Mouse (Mus musculus) hindbrain, embryonic 15.5 days (tissue): ENCODE results near the gene Rora. TPM values are rescaled to one million over a fixed set of nuclear protein-coding genes. Genes with fewer than 3 reads are reported as not detected.
A peak's percentile ranks its signal among the peaks of the same experiment; 100 is the strongest.

ENCODE experiments used
- ATAC-seq: fragments of 200-750 bp; cut with Nextera tagmentation; 2 replicates; pipeline ENCODE4 v1.8.0; 2017; ENCODE audit warnings: low read depth, moderate number of reproducible peaks, moderate TSS enrichment; ENCODE audit not compliant: low FRiP score
- H3K27ac ChIP-seq: fragments of 300-500 bp; sonication (generic); replicated peaks from 2 replicates; pipeline ENCODE4 v1.5.1; 2015; ENCODE audit warnings: mild to moderate bottlenecking, inconsistent platforms
- H3K27me3 ChIP-seq: fragments of 300-500 bp; sonication (generic); 2 replicates; pipeline ENCODE4 v1.6.1; 2015; ENCODE audit warnings: control low read depth, inconsistent platforms
- H3K36me3 ChIP-seq: fragments of 300-500 bp; sonication (generic); 2 replicates; pipeline ENCODE4 v1.6.1; 2015; ENCODE audit warnings: control low read depth, inconsistent platforms
- H3K4me1 ChIP-seq: fragments of 300-500 bp; sonication (generic); replicated peaks from 2 replicates; pipeline ENCODE4 v1.6.1; 2015; ENCODE audit warnings: control low read depth, inconsistent platforms
- H3K4me2 ChIP-seq: fragments of 300-500 bp; sonication (generic); 2 replicates; pipeline ENCODE4 v1.6.1; 2015; ENCODE audit warnings: moderate library complexity, mild to moderate bottlenecking, inconsistent platforms
- H3K4me3 ChIP-seq: fragments of 300-500 bp; sonication (generic); 2 replicates; pipeline ENCODE4 v1.5.1; 2015; ENCODE audit warnings: mild to moderate bottlenecking, inconsistent platforms
- H3K9ac ChIP-seq: fragments of 300-500 bp; sonication (generic); 2 replicates; pipeline ENCODE4 v1.6.1; 2015; ENCODE audit warnings: inconsistent platforms
- H3K9me3 ChIP-seq: fragments of 300-500 bp; sonication (generic); 2 replicates; pipeline ENCODE4 v1.6.1; 2016; ENCODE audit warnings: control low read depth, inconsistent platforms
- WGBS: fragments of 180-500 bp; shearing (Covaris S2); methylation state at CpG from one replicate; pipeline ENCODE4 v1.1.7; 2015; 5-methylcytosine and 5-hydroxymethylcytosine counted together
- polyA plus RNA-seq: library from polyadenylated mRNA; unstranded; fragments of >200 nt; fragmentation: Nextera tagmentation; extraction: Ambion mirVana; gene quantifications from 2 replicates; pipeline ENCODE4 v1.2.1, GENCODE M21; 2015

Rora gene
- polyA plus RNA-seq, 1 experiment from 2014 or later: 48.5 TPM

DNA sequence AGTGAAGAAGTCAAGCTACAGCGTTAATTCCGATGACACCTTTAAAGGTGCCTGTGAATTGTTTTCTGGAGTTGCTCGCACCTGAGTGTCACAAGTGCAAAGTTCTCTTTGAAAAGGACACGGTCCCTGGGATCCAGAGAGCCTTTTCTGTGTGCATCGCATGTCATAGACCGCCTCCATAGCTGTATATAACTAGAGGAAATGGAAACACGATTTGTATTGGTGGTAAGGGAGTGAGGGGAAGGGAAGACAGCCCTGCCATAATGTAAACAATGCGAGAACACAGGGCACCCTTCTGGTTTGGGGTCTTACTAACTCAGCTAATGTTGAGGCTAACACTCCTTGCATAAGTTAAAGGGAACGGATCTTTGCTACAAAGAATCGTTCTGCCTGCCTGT is 744.9 kb downstream of the Rora start:
- ATAC-seq: peak; percentile 47; the same call in 1 of the 2 replicates
- peaks cover 8% of the 10 kb centered on the region for H3K4me1 ChIP-seq
- no peaks in the 10 kb centered on the region for H3K36me3 ChIP-seq
- no peaks in the 10 kb centered on the region for H3K9me3 ChIP-seq
- H3K4me3 ChIP-seq: peak overlapping the region; percentile 63
- WGBS: 21% methylated on average over 10 of the region's 10 CpGs
- H3K27ac ChIP-seq: peak overlapping the region; percentile 91
- peak overlapping the region; percentile 84 for H3K4me2 ChIP-seq
- no peaks in the 10 kb centered on the region for H3K27me3 ChIP-seq
- peak overlapping the region; percentile 73 for H3K9ac ChIP-seq

DNA sequence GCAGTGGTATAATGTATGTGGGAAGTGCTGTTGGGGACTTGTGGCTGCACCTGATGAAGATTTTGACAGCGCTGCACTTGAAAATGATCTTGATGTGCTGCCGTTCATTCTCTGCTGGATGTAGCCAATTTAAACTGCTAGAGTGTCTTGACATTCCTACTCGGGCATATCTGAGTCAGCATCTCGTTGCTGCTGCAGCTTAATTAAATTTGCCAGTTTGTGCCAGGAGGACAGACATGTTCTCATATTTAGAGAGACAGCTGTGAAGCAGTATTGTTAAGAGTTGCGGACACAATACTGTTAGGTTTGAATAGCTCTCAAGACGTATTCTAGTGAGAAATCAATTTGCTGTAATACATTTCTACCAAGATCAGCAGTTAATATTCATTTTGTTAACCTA is 751.1 kb downstream of the Rora start:
- H3K27me3 ChIP-seq: no peaks in the 10 kb centered on the region
- no peak overlapping the region for H3K4me3 ChIP-seq
- H3K9ac ChIP-seq: no peak overlapping the region
- 66% methylated on average over 6 of the region's 6 CpGs for WGBS
- H3K9me3 ChIP-seq: no peaks in the 10 kb centered on the region
- H3K4me1 ChIP-seq: no peaks in the 10 kb centered on the region
- H3K27ac ChIP-seq: no peak overlapping the region
- H3K4me2 ChIP-seq: no peak overlapping the region
- no peak for ATAC-seq
- no peaks in the 10 kb centered on the region for H3K36me3 ChIP-seq

DNA sequence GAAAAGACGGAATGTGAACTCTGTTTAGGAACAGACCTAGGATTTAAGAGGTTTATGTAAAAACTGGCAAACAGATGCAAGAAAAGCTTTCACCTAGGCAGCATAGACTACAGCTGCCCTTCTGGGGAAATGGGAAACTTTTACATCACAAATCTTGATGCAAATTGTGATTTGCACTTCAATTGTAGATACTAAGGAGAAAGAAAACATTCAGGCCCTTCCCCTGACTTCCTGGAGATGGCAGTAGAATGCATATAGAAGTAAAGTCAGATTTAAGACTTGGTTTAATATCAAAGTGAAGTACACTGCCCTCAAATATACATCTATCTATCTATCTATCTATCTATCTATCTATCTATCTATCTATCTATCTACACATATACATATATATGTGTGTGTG is 765.9 kb downstream of the Rora start:
- Histone ChIP-seq H3K4me3 (no peak overlapping the region), H3K27ac (no peak overlapping the region), H3K9ac (no peak overlapping the region), H3K4me2 (no peak overlapping the region), H3K4me1 (no peaks in the 10 kb centered on the region), H3K36me3 (peaks cover 19% of the 10 kb centered on the region), H3K9me3 (no peaks in the 10 kb centered on the region), H3K27me3 (no peaks in the 10 kb centered on the region)
- ATAC-seq: no peak
- 94% methylated on average over 1 of the region's 1 CpGs for WGBS

DNA sequence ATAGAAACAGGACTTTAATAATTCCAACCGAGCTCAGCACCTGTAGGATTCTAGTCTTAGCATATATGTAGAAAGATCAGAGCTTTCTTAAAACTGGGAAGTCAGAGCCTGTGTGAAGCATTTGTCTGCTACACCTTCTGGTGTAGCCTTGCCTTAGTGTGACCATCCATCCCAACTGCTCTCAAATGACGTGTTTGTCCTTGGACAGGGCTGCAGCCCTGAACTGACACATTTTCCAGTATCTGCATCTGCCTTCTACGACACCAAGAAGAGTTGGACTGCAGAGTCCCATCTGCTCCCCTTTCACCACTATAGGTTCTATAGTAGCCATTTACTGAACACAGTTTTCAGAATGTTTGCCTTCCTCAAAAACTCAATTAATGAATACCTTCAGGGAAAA is 776.9 kb downstream of the Rora start:
- Histone ChIP-seq H3K36me3 (peaks cover 11% of the 10 kb centered on the region; the same call in 1 of the 2 replicates), H3K27me3 (no peaks in the 10 kb centered on the region), H3K9ac (no peak overlapping the region), H3K9me3 (no peaks in the 10 kb centered on the region), H3K4me3 (no peak overlapping the region), H3K27ac (no peak overlapping the region), H3K4me1 (peaks cover 9% of the 10 kb centered on the region; the same call in 1 of the 2 replicates), H3K4me2 (no peak overlapping the region)
- no peak for ATAC-seq
- WGBS: 81% methylated on average over 3 of the region's 3 CpGs

DNA sequence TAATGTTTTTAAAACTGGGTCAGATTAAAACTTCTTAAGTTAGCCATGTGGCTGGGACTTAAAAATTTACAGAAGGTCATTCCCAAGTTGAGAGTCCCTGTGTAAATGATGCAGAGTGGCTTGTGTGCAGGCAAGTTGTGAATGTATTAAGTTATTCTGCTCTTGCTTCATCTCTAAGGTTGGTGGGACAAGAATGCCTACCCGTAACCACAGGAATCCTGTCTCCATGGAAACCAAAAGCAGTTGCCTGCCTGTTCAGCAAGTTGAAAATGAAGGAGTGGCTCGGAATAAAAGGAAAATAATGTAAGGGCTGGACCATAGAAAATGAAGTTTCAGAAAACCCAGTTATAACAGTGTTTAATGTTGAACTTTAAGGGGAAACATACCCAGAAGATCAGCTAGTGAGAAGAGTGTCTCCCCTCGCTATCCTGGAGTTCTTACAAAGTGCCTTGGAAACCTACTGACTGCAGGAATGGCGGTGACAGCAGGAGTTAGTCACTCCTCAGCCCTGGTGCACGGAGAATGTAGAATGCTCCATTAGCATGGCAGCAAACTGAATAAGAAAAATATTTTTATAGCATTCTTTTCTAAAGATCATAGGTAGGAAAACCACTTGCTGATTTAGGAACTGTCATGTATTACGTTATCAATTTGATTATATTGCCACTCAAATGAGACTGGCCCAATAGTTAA is 778.4 kb downstream of the Rora start:
- Histone ChIP-seq H3K36me3 (peaks cover 5% of the 10 kb centered on the region; the same call in 1 of the 2 replicates), H3K9me3 (no peaks in the 10 kb centered on the region), H3K4me1 (peaks cover 9% of the 10 kb centered on the region; the same call in 1 of the 2 replicates), H3K27me3 (no peaks in the 10 kb centered on the region), H3K4me3 (no peak overlapping the region), H3K9ac (no peak overlapping the region), H3K4me2 (no peak overlapping the region), H3K27ac (no peak overlapping the region)
- WGBS: 18% methylated on average over 6 of the region's 6 CpGs
- no peak for ATAC-seq

DNA sequence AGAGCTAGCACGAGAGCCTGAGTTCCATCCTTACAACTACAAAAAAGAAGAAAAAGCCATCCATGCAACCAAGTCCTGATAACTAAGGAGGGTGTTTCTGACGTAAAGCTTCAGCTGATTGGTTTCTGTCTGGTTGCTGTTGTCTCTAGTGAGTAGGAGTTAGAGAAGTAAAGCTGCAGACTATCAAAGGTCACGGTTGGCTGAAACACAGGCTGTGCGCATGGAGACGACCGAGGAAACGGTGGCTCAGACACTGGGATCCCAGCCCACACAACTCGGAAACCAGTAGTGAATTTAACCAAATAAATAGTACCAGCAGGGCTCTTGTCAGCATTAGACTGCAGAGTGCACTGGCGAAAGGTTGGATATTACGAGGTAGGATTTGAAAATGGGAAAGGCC is 781.6 kb downstream of the Rora start:
- H3K27ac ChIP-seq: no peak overlapping the region
- ATAC-seq: no peak

DNA sequence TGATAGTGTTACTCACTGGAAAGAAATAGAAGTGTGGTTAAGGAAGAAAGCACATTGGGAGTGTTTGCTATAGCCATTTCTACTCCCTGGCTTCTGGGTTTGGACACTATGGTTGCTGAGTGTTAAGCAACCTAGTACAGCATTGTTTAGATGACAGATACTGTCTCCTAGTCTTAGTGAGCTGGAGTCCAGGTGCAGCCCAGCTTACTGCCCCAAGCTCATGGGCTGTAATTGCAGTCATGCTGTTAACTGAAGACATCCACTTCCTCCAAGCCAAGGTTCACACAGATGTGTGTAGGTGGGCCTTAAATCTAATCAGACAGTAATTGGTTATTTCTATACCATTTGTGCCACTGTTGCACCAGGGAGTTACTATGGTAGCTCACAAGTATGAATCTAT is 782.1 kb downstream of the Rora start:
- Histone ChIP-seq H3K9me3 (no peaks in the 10 kb centered on the region), H3K27ac (no peak overlapping the region), H3K9ac (no peak overlapping the region), H3K36me3 (no peaks in the 10 kb centered on the region), H3K27me3 (no peaks in the 10 kb centered on the region), H3K4me2 (no peak overlapping the region), H3K4me3 (no peak overlapping the region), H3K4me1 (peaks cover 9% of the 10 kb centered on the region; the same call in 1 of the 2 replicates)
- no peak for ATAC-seq

More for the DNA sequence above, 781.6 kb downstream of the Rora start:
- Histone ChIP-seq H3K27me3 (no peaks in the 10 kb centered on the region), H3K4me2 (no peak overlapping the region), H3K9ac (no peak overlapping the region), H3K4me1 (peaks cover 9% of the 10 kb centered on the region; the same call in 1 of the 2 replicates), H3K9me3 (no peaks in the 10 kb centered on the region), H3K4me3 (no peak overlapping the region), H3K36me3 (no peaks in the 10 kb centered on the region)
- 67% methylated on average over 10 of the region's 10 CpGs for WGBS
